Mouse (Mus musculus) left cerebral cortex, postnatal 25 days (tissue): Measurements from ENCODE around the gene Hnrnpd. TPM values are rescaled to one million over a fixed set of nuclear protein-coding genes. Genes with fewer than 3 reads are reported as not detected.

Source experiments
- DNase-seq, 2 experiments: peaks; one replicate each; pipeline ENCODE4 v3.0.0; 2022; ENCODE audit warnings: low spot score in 2 of 2, mixed read lengths in 1 of 2
- intact Hi-C: fragments of 180-260 bp; cut with DNase I; formaldehyde crosslinking; loops from one replicate; pipeline ENCODE4 v1.15.1; 2025
- total RNA-seq, 2 experiments: library from RNA; stranded (reverse); gene quantifications; 2 replicates each; pipeline ENCODE4 v1.2.3; 2021

Gene Hnrnpd
- total RNA-seq: 100 to 1,000 TPM; 182 to 185 TPM

DNA sequence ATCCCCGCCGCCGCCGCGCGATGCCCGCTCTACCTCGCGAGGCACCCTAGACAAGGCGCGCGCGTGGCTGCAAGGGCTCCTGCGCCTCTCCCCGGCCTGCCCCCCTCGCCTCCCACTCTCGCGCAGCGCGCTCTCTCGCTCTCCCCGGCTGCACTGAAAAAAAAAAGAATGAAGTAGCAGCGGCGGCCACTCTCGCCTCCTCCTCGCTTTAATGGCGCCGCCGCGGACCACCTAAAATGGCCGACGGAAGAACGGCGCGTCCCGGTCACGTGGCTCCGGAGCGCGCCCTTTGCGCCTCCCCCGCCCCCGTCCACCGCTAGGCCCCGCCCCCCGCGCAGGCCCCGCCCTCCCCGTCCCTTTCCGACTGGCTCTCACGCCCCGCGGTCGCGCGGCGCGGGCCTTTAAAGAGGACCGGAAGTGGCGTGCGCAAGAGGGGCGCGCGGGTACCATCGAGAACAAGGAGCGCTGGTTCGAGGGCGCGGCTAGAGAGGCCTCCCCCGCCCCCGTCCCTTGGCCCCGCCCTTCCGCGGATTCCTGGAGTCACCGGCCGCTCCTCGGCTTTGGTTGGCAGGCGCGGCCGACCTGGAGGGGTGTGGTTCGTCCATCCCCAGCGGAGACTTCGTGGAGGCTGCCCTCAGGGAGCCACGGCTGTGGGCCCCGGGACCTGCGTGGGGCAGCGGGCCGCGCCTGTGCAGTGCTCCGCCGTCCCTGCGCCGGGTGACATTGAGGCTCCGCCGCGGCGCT lies at the start of gene Hnrnpd, which contains the start of gene 4930524J08Rik:
TSS of gene Hnrnpd (minus strand) at position 240 of the 744 bp plus-strand sequence.
TSS of gene 4930524J08Rik (plus strand) at position 363 of the 744 bp plus-strand sequence.
- intact Hi-C loops: loop anchor here (1.0 to 10.0 kb wide), 4 partner anchors 60 to 754 kb away; partner anchors contain the start of genes Enoph1, Hnrnpdl, Sec31a and Vamp9
- DNase-seq: peak; percentile 91 to 97

DNA sequence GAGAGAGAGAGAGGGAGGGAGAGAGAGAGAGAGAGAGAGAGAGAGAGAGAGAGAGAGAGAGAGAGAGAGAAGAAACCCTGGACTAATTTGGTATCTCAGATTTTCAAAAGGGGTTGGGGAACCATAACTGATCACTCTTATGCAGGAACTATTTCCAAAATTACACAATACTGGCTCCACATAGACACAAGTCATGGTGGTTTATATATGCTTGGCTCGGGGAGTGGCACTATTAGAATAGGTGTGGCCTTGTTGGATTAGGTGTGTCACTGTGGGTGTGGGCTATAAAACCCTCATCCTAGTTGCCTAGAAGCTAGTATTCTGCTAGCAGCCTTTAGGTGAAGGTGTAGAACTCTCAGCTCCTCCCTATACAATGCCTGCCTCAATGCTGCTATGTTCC lies 46.1 kb upstream of the Hnrnpd start:
- intact Hi-C loops: no loop called here

GRCm38 (mm10) chr5:100024403-100024802 lies 45.7 kb upstream of the Hnrnpd start:
- intact Hi-C loops: no loop called here
- DNase-seq: no peak

More for the DNA sequence above, 46.1 kb upstream of the Hnrnpd start:
- no peak for DNase-seq

GRCm38 (mm10) chr5:100020089-100020488 lies 41.4 kb upstream of the Hnrnpd start:
- intact Hi-C loops: no loop called here

DNA sequence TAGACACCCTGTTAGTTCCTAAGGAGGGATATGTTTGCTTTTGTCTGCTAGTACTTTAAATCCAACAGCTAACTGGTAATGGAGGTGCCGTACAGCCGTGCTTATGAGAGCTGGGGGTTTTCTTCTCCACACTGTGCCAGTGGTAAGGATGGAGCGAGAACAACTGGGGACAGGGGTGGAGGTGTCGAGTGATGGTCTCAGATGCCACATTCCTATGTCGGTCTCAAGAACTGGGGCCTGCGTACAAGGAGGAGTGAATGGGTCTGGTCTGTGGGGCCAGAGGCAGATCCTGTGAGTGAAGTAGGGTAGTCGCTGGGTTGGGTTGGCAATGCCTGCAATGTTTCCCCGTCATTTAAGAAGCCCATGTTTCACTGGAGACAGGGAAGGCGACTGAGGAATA lies 33.9 kb upstream of the Hnrnpd start:
- intact Hi-C loops: no loop called here
- no peak for DNase-seq

More at GRCm38 (mm10) chr5:100020089-100020488, 41.4 kb upstream of the Hnrnpd start:
- DNase-seq: no peak

GRCm38 (mm10) chr5:100008485-100008884 lies 29.7 kb upstream of the Hnrnpd start:
- intact Hi-C loops: no loop called here
- no peak for DNase-seq

GRCm38 (mm10) chr5:100007040-100007375 lies 28.3 kb upstream of the Hnrnpd start:
- DNase-seq: no peak

DNA sequence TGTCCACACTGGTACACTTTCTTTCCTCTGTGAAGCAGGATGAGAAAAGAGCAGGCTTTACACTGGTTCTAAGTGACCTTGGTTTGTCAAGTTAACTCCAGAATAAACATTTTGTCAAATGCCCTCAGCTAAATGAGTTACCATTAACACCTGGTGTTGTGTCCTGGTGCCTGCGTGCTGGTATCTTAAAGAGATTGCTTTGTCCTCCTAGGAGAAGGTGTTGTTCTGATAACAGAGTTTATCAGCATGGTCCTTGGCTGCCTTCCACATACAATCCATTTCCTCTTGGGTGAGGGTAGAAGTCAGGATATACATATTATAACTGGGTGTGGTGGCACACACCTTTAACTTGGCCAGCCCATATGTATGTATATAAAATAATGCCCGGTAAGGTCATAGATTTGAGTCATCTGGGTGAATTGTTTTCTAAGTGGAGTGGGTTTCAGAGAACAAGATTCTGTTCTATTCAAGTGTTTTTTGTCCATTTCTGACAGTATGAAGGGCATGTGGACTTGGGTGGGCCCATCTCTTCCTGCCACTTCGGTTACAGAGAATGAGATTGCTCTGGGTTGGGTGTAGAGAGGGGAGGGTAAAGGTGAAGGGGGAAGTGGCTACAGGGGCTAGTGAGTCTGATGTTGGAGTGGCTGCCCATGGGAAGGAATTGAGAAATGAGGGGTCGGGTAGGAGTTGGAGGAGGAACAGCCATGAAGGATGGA lies 27.7 kb upstream of the Hnrnpd start:
- intact Hi-C loops: no loop called here
- DNase-seq: no peak

More at GRCm38 (mm10) chr5:100007040-100007375, 28.3 kb upstream of the Hnrnpd start:
- intact Hi-C loops: no loop called here

- intact Hi-C loops: no loop called here
Measured at GRCm38 (mm10) chr5:100005896-100006295, 27.2 kb upstream of the Hnrnpd start.

GRCm38 (mm10) chr5:100005431-100005830 lies 26.7 kb upstream of the Hnrnpd start:
- intact Hi-C loops: no loop called here

More at GRCm38 (mm10) chr5:100005896-100006295, 27.2 kb upstream of the Hnrnpd start:
- no peak for DNase-seq

DNA sequence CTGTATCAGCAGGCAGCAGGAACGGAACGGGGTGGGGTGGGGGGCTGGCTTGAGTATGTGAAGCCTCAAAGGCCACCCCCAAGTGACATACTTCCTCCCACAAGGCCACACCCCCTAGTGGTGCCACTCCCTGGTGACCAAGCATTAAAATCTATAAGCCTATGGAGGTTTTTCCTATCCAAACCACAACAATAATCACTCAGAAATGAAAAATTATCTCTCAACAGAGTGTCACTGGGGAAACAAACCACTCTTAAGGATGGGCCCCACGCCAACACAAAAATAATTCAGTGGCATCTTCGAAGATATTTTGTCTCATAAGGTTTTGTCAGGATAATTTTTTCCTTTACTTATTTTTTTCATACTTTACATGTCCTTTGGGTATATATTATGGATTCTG lies 25.2 kb upstream of the Hnrnpd start:
- intact Hi-C loops: no loop called here
- DNase-seq: no peak

More at GRCm38 (mm10) chr5:100005431-100005830, 26.7 kb upstream of the Hnrnpd start:
- no peak for DNase-seq

DNA sequence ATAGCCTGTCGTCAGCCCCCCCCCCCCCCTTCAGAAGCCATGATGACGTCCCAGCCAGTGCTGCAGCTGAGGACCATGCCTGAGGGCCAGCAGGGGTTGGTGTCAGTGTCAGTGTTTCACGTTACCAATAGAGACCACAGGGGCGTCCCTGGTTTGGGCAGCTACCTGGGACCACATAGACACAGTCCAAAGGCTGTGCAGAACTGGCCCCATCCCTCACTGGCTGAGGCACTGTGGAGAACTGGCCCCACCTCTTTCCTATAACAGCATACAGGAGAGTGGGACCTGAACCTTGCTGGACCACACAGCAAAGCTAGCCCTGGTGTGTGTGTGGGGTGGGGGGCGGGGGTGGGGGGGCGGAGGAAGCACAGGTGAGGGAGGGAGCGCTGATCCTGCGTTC lies 21.8 kb upstream of the Hnrnpd start:
- DNase-seq: no peak
- intact Hi-C loops: no loop called here

DNA sequence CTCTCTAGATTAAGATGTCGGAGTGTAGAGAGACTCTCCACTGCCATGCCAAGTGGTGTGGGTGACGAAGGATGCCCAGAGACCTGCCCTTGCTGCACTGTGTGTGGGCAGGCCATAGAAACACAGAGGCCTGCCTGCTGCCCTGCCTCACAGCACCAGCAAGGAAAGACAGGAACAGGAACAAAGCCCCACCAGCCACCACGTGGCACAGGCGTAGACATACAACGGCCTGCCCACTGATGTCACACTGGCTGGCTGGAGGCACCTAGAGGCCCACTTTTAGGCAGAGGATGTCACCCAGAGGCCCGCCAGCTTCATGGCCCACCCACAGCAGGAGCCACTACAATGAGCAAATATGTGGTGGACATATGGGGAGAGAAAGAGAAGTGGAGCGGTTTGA lies 21.3 kb upstream of the Hnrnpd start:
- intact Hi-C loops: no loop called here
- no peak for DNase-seq

- intact Hi-C loops: no loop called here
- no peak for DNase-seq
Measured at GRCm38 (mm10) chr5:99994680-99995079, 15.9 kb upstream of the Hnrnpd start.

GRCm38 (mm10) chr5:99994166-99994565 lies 15.4 kb upstream of the Hnrnpd start:
- intact Hi-C loops: no loop called here
- DNase-seq: no peak

- intact Hi-C loops: no loop called here
- DNase-seq: no peak
Measured at GRCm38 (mm10) chr5:99983452-99984061, 4.8 kb upstream of the Hnrnpd start.

DNA sequence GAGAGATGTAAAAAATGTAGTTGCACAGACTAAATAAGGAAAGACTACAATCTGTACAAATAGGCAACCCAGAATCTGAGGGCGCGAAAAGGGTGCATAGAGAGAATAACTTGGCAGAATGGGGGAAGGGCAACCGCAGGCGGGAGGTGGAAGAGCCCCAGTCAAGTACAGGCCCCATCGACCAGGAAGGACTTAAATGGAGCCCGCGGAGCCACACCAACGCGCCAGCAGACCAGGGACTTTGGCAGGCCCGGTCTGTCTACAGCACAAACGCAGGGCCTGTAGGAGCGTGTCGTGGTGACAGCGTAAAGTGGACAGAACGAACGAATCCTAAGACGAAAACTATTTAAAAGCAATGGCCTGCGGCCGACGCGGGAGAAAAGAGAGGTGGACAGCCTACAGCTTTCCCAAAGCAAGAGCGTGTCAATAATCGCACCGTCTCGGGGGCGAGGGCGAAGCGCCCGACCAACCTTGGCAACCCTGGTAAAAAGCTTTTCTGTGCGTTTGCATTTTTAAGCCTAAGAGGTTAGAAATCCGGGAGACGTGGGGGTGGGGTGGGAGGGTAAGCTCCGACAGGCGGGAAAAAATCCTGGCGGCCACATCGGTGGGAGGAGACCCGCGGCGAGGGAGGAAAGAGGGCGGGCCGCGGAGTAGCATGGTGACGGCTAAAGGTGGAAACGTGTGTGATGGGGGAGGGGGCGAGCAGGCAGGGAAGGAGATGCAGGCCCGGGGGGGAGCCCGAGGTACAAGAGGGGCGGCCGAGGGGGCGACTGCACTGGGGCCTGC lies 1.0 kb downstream of the Hnrnpd start:
- intact Hi-C loops: loop anchor here (1.0 to 10.0 kb wide), 4 partner anchors 62 to 753 kb away; partner anchors contain the start of genes Enoph1, Hnrnpdl, Sec31a and Vamp9
- peak; percentile 62 to 65 for DNase-seq

GRCm38 (mm10) chr5:99976334-99976955 lies 2.3 kb downstream of the Hnrnpd start:
- intact Hi-C loops: loop anchor here (5.0 to 10.0 kb wide), 3 partner anchors 69 to 752 kb away; partner anchors contain the start of genes Sec31a and Vamp9
- DNase-seq: no peak

GRCm38 (mm10) chr5:99975776-99976175 lies 3.0 kb downstream of the Hnrnpd start:
- no peak for DNase-seq
- intact Hi-C loops: loop anchor here (5.0 to 10.0 kb wide), 3 partner anchors 68 to 751 kb away; partner anchors contain the start of genes Sec31a and Vamp9
